Mouse (Mus musculus) left cerebral cortex, postnatal 36 days (tissue): ENCODE measurements around the gene Cntn4. TPM values are rescaled to one million over a fixed set of nuclear protein-coding genes. Genes with fewer than 3 reads are reported as not detected.

Experiments
- DNase-seq, 2 experiments: peaks; one replicate each; pipeline ENCODE4 v3.0.0; 2021 to 2022; ENCODE audit warnings: low spot score in 2 of 2, mixed read lengths in 1 of 2
- intact Hi-C: fragments of 180-260 bp; cut with DNase I; formaldehyde crosslinking; loops from one replicate; pipeline ENCODE4 v1.15.1; 2025
- total RNA-seq, 2 experiments: library from RNA; stranded (reverse); gene quantifications; 2 replicates each; pipeline ENCODE4 v1.2.3; 2021

Cntn4 gene
- total RNA-seq, 2 experiments from 2014 or later: 64.0 to 68.1 TPM

GRCm38 (mm10) chr6:106426615-106427014 lies 749.2 kb downstream of the Cntn4 start:
- intact Hi-C loops: no loop called here
- DNase-seq: no peak

DNA sequence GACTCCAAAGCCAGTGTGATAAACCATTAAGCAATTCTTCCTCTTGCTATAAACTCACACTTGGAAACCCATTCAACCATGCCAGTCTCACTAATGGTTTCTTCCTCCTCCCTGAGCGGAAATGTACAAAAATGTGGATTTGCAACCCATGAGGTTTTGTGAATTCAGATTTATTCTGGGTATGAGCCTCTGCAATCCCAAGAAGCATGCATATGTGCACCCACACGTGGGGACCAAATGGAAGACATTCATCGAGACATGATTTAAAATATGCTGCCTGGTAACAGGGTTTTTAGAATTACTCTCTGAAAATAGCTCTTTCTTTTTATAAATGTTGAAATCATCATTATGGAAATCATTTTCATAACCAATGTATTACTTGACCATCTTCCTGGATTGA lies 754.0 kb downstream of the Cntn4 start:
- DNase-seq: peak; percentile 31 to 47
- intact Hi-C loops: no loop called here

DNA sequence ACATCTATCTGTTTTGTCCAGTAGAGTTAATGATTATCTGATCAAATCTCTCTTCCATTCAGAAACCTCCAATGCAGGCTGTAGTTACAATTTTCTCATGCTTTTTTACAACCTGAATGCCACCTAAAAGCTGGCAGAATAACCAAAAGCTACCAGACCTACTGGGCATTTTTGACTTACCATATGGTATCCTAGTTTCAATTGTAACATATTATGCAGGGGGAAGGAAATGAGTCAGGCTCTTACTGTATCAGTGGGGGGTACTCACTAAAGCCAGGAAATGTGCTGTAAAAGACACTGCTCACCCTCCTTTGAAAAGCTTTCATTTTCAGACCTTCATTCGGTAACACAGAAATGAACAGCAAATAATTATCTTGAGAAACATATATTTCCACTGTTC lies 763.3 kb downstream of the Cntn4 start:
- no peak for DNase-seq
- intact Hi-C loops: no loop called here

GRCm38 (mm10) chr6:106441246-106441645 lies 763.8 kb downstream of the Cntn4 start:
- intact Hi-C loops: no loop called here
- no peak for DNase-seq

- intact Hi-C loops: no loop called here
- no peak for DNase-seq
Observed at GRCm38 (mm10) chr6:106454131-106454838, 776.8 kb downstream of the Cntn4 start.

DNA sequence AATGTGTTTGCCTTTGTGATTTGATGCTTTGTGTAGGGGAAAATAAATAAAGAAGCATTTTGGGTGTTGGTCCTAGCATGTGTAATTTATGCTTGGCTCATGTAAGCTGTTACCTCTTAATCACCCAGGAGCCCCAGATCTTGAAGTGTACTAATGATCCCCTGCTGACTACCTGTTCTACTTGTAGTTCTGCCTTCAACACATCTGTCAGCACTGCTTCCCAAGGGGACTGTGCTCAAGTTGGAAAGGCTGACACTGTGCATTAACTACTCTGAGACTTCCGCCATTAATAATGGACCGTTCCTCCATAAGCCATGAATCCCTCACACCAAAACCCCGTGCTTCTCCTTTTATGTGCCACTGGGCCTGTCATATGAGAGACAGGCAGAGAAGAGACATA lies 778.2 kb downstream of the Cntn4 start:
- DNase-seq: no peak
- intact Hi-C loops: no loop called here

DNA sequence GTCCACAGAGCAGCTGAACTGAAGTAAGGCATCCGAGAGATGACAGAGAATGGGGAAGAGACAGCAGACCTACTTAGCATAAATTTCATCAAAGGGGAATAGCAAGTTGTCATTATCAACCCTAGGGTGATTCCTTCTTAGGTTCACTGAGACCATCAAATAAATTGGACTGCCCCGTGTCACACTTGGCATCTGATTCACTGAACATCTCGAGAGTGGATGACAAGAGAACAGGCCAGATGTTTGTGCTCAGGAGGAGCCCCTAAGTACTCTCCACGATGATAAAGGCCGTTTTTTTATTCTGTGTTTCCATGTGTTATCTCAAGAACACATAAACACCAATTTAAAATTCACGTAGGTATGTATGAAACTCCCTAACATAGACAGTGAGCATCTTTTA lies 780.7 kb downstream of the Cntn4 start:
- no peak for DNase-seq
- intact Hi-C loops: no loop called here

DNA sequence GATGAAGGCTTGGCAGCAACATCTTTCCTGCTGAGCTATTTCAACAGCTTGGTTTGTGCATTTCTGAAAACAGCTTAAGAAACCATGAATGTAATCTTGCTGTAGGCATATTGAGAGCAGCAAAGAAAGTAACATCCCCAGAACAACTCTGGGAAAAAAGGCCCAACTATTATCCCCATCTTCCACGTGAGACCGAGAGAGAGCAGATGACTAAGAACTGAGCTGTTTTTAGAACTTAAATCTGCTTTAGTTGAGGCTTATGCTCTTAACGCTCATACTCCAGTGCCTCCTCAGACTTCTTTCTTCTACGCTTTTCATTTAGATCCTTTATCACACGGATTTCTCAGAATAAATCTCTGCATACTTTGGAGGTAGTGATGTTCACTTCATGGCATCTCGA lies 784.9 kb downstream of the Cntn4 start:
- intact Hi-C loops: no loop called here
- no peak for DNase-seq

GRCm38 (mm10) chr6:106463857-106464256 lies 786.4 kb downstream of the Cntn4 start:
- intact Hi-C loops: no loop called here
- no peak for DNase-seq

DNA sequence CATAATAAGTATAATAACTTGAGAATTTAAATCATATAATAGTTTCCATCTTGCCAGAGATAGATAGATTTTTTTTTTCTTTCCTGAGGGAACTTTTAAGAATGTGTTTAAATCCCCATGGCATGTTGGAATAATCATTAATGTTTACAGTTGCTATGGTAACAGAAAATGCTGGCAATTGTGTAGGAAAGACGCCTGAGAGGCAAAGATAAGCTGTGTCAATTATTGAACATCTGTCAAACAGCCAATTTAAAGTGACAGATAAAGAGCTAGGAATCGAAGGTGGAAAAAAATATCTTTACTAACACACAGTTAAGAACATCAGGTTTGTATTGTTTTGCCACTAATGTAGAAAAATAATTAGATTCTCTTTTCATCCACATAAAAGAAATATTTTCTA lies 788.3 kb downstream of the Cntn4 start:
- DNase-seq: no peak
- intact Hi-C loops: loop anchor here (5.0 kb wide), 1 partner anchor 37 kb away; no protein-coding TSS in a partner anchor

- intact Hi-C loops: loop anchor here (5.0 kb wide), 1 partner anchor 36 kb away; no protein-coding TSS in a partner anchor
- no peak for DNase-seq
Observed at GRCm38 (mm10) chr6:106466267-106467029, 789.0 kb downstream of the Cntn4 start.

DNA sequence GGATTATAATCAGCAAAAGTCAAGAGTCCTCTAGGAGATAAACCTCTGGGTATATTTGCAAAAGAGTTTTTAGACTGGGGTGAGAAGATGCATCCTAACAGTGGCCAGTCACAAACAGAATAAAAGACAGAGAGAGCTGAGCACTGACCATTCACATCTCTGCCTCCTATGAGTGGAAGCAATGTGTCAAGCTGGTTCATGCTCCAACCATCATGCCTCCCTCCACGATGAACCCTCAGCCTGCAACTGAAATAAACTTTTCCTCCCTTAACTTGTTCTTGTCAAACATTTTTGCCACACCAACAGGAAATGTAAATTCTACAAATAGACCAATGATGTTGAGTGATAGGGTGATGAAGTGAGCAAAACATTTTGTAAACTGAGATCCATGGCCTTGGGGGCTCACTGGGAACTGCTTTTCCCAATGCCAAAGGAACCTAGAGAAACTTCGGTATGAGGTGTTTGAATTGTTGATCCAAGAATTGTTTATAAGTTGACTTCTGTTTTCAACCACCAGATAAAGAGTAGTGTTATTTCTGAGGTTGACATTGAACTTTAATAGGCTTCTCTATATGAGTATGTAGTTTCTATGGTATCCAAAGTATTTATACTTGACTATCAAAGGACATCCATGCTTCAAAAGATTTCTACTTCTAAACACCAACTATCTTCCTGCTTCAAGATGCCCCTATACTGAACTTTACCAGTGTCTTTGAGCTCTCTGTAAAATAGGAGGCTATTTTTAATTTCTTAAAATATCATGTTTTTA lies 794.6 kb downstream of the Cntn4 start:
- no peak for DNase-seq
- intact Hi-C loops: no loop called here

- intact Hi-C loops: no loop called here
Observed at GRCm38 (mm10) chr6:106473871-106474270, 796.4 kb downstream of the Cntn4 start.

DNA sequence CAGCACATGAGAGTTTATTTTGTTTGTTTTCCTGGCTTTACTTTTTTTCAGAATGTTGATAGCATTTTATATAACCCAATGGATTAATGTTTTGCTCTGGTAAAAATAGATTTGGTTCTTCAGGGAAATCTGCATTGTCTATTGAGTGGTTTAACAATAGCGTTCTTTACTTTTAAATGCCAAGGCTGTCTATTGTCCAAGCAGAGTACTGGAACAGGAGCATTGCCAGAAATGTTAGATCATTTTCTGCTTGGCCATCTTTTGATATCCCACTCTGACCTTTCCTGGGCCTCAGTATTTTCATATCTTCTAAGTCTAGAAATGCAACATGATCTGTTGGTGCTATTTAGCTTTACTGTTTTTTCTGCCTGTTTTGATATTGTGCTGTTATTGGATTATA lies 804.1 kb downstream of the Cntn4 start:
- no peak for DNase-seq
- intact Hi-C loops: no loop called here

More at GRCm38 (mm10) chr6:106473871-106474270, 796.4 kb downstream of the Cntn4 start:
- peak in 1 of 2 experiments; percentile 29 for DNase-seq

DNA sequence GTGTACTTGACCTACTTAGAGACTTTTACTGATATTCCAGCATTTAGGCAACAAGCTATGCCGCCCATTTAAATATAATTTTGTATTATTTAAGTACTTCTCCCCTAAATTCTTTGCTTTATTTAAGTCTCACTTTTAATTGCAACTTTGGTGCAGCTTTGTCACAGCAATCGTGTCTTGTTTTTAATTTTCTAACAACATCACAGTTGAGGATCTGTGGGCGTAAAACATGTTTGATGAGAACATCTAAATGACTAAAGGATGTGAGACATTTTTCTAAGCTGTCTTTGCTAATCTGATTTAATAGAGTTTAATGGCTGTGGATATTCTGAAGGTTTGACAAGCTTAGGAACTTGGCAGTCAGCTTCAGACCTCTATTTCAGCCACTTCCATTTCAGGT lies 818.8 kb downstream of the Cntn4 start:
- intact Hi-C loops: no loop called here
- no peak for DNase-seq

GRCm38 (mm10) chr6:106499166-106499565 lies 821.7 kb downstream of the Cntn4 start:
- intact Hi-C loops: no loop called here
- DNase-seq: peak; percentile 36 to 61

GRCm38 (mm10) chr6:106503961-106504360 lies 826.5 kb downstream of the Cntn4 start:
- peak; percentile 31 to 43 for DNase-seq
- intact Hi-C loops: loop anchor here (5.0 kb wide), 1 partner anchor 37 kb away; no protein-coding TSS in a partner anchor

- intact Hi-C loops: no loop called here
- no peak for DNase-seq
Observed at GRCm38 (mm10) chr6:106520367-106520766, 842.9 kb downstream of the Cntn4 start.

DNA sequence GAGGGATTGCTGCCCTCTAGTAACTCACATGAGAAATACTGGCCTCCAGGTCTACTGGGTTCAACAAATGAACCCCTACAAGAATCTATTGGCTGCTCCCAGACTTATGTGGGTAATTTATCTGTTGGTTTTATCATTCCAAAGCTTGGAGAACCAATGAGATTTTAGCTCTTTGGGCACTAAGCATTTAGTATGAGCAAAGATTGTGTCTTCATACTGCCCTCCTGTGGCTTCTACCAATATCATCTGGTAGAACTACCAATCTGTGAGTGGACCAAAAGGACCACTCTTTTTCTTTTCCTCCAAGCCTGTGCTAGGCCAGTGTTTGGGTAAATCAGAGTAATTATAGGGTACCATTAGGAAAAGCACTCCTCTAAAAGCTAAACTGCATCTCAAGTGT lies 866.0 kb downstream of the Cntn4 start:
- no peak for DNase-seq
- intact Hi-C loops: no loop called here

GRCm38 (mm10) chr6:106561649-106562048 lies 884.2 kb downstream of the Cntn4 start:
- DNase-seq: no peak
- intact Hi-C loops: no loop called here
